Comparison of ENCODE assay signal across 8 mouse cellular contexts in the genomic region with DNA sequence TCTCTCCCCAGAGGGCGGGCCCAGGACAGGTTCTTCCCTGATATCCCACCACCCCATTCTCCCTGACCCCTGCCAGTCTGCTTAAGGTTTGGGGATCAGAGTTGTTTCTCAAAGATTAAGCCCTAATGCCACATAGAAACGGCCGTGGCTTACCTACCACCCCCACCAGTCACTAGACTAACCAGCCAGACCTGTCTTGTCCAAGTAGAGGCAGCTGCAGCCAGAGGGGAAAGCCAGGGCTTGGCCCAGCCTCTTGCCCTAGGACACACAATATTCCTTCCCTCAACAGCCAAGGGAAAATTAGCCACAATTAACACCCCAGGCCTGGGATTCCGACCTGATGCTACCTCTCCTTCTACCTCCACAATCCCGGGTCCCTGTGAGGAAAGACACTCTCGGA. TPM values are rescaled to one million over a fixed set of nuclear protein-coding genes. Genes with fewer than 3 reads are reported as not detected.
A peak's percentile ranks its signal among the peaks of the same experiment; 100 is the strongest.
DNase-seq lines count a peak whose midpoint lies in the region; ATAC-seq and TF ChIP-seq lines count a peak whose summit lies in the region.

No protein-coding gene starts in this region.

- H3K27me3 ChIP-seq in liver, embryonic 13.5 days, result peaks cover 56% of the 10 kb centered on the region
- no peaks in the 10 kb centered on the region for H3K27me3 ChIP-seq in small intestine, adult 2 months (ENCODE audit: control insufficient read depth, insufficient read depth, low read length)

- H3K27ac ChIP-seq in liver, embryonic 13.5 days, result peak overlapping the region; percentile 40
- H3K27ac ChIP-seq in small intestine, adult 2 months (ENCODE audit: insufficient read depth, low read depth, low read length), result peak overlapping the region; percentile 98

- TF ChIP-seq CTCF in small intestine, adult 2 months (IDR thresholded peaks at IDR 0.05; ENCODE audit: extremely low read depth, insufficient read length, insufficient replicate concordance, low read depth, low read length), result no peak

- peak; percentile 41 for DNase-seq in cerebellum, adult 9-11 months
- DNase-seq in cerebellum, postnatal 25 days, result no peak
- DNase-seq in urinary bladder, adult 2 months (ENCODE audit: low spot score), result peak; percentile 42
- no peak for DNase-seq in urinary bladder, postnatal 4 days (ENCODE audit: low spot score in 2 of 2)
- no peak for DNase-seq in liver, embryonic 13.5 days
- DNase-seq in frontal cortex, postnatal 14 days (ENCODE audit: low spot score in 2 of 2), result no peak

- H3K9me3 ChIP-seq in liver, embryonic 13.5 days (replicated peaks), result no peaks in the 10 kb centered on the region

- H3K4me1 ChIP-seq in liver, embryonic 13.5 days (replicated peaks), result peaks cover 56% of the 10 kb centered on the region
- H3K4me1 ChIP-seq in small intestine, adult 2 months (ENCODE audit: control insufficient read depth, insufficient read depth, insufficient read length, low read length), result peaks cover 26% of the 10 kb centered on the region

- peaks cover 6% of the 10 kb centered on the region; the same call in 1 of the 2 replicates for H3K36me3 ChIP-seq in liver, embryonic 13.5 days
- H3K36me3 ChIP-seq in small intestine, adult 2 months (ENCODE audit: control insufficient read depth, insufficient read depth, low read length), result peaks cover 20% of the 10 kb centered on the region

- H3K9ac ChIP-seq in liver, embryonic 13.5 days, result peak overlapping the region; percentile 46

- peak overlapping the region; percentile 97 for H3K4me2 ChIP-seq in liver, embryonic 13.5 days

- WGBS in liver, embryonic 13.5 days (ENCODE audit: insufficient replicate concordance), result 51% methylated on average over 6 of the region's 6 CpGs
- WGBS in small intestine, adult 2 months, result 15% methylated on average over 6 of the region's 6 CpGs

- no peak for ATAC-seq in liver, embryonic 13.5 days (ENCODE audit: low read depth)
- no peak for ATAC-seq in erythroid progenitor cell, adult 5-6 weeks (replicated peaks; ENCODE audit: low FRiP score, poor library complexity, severe bottlenecking)

- H3K4me3 ChIP-seq in liver, embryonic 13.5 days (replicated peaks), result peak overlapping the region; percentile 73
- H3K4me3 ChIP-seq in small intestine, adult 2 months (ENCODE audit: low read depth, low read length), result peak overlapping the region; percentile 50

- TF ChIP-seq POLR2A in small intestine, adult 2 months (IDR thresholded peaks at IDR 0.05; ENCODE audit: low read depth, low read length), result no peak

RNA-seq across cellular contexts. Expression of gene Chd3, which starts 3.5 kb away (rescaled TPM):
- polyA plus RNA-seq in urinary bladder, adult 2 months (2012; rRNA removed), result 85.5 and 132 TPM in 2 replicates
- polyA plus RNA-seq in liver, embryonic 13.5 days (2015; fragmentation: Nextera tagmentation; extraction: Ambion mirVana), result 2.6 and 4.4 TPM in 2 replicates
- polyA plus RNA-seq in small intestine, adult 2 months (2012; rRNA removed), result 86.3 and 240 TPM in 2 replicates
- 21.0 and 33.2 TPM in 2 replicates for total RNA-seq in erythroid progenitor cell, adult 5-6 weeks (2015; ENCODE audit: low replicate concordance)
- total RNA-seq in erythroid progenitor cell, adult 5-6 weeks (2017; ENCODE audit: low replicate concordance), result 18.9 and 19.5 TPM in 2 replicates

RNA-seq across cellular contexts. Expression of gene Rnf227, which starts 25.5 kb away (rescaled TPM):
- 3.0 and 4.2 TPM in 2 replicates for polyA plus RNA-seq in urinary bladder, adult 2 months (2012; rRNA removed)
- 0.92 and 1.1 TPM in 2 replicates for polyA plus RNA-seq in liver, embryonic 13.5 days (2015; fragmentation: Nextera tagmentation; extraction: Ambion mirVana)
- 0.25 and 0.65 TPM in 2 replicates for polyA plus RNA-seq in small intestine, adult 2 months (2012; rRNA removed)
- total RNA-seq in erythroid progenitor cell, adult 5-6 weeks (2015; ENCODE audit: low replicate concordance), result 1.7 and 8.3 TPM in 2 replicates
- 3.9 and 6.5 TPM in 2 replicates for total RNA-seq in erythroid progenitor cell, adult 5-6 weeks (2017; ENCODE audit: low replicate concordance)

RNA-seq across cellular contexts. Expression of gene Naa38, which starts 29.6 kb away (rescaled TPM):
- polyA plus RNA-seq in urinary bladder, adult 2 months (2012; rRNA removed), result 143 and 188 TPM in 2 replicates
- polyA plus RNA-seq in liver, embryonic 13.5 days (2015; fragmentation: Nextera tagmentation; extraction: Ambion mirVana), result 102 and 105 TPM in 2 replicates
- polyA plus RNA-seq in small intestine, adult 2 months (2012; rRNA removed), result 129 and 163 TPM in 2 replicates
- 26.8 and 31.7 TPM in 2 replicates for total RNA-seq in erythroid progenitor cell, adult 5-6 weeks (2015; ENCODE audit: low replicate concordance)
- total RNA-seq in erythroid progenitor cell, adult 5-6 weeks (2017; ENCODE audit: low replicate concordance), result 21.6 and 21.9 TPM in 2 replicates

RNA-seq across cellular contexts. Expression of gene Cyb5d1, which starts 29.7 kb away (rescaled TPM):
- polyA plus RNA-seq in urinary bladder, adult 2 months (2012; rRNA removed), result 43.0 and 48.0 TPM in 2 replicates
- 10.3 and 13.0 TPM in 2 replicates for polyA plus RNA-seq in liver, embryonic 13.5 days (2015; fragmentation: Nextera tagmentation; extraction: Ambion mirVana)
- 4.3 and 5.3 TPM in 2 replicates for polyA plus RNA-seq in small intestine, adult 2 months (2012; rRNA removed)
- total RNA-seq in erythroid progenitor cell, adult 5-6 weeks (2015; ENCODE audit: low replicate concordance), result 8.3 and 11.7 TPM in 2 replicates
- 25.7 and 32.5 TPM in 2 replicates for total RNA-seq in erythroid progenitor cell, adult 5-6 weeks (2017; ENCODE audit: low replicate concordance)

RNA-seq across cellular contexts. Expression of gene Tmem88, which starts 32.3 kb away (rescaled TPM):
- 11.5 and 11.6 TPM in 2 replicates for polyA plus RNA-seq in urinary bladder, adult 2 months (2012; rRNA removed)
- 8.9 and 9.5 TPM in 2 replicates for polyA plus RNA-seq in liver, embryonic 13.5 days (2015; fragmentation: Nextera tagmentation; extraction: Ambion mirVana)
- 11.2 and 16.5 TPM in 2 replicates for polyA plus RNA-seq in small intestine, adult 2 months (2012; rRNA removed)
- not detected in 2 replicates for total RNA-seq in erythroid progenitor cell, adult 5-6 weeks (2015; ENCODE audit: low replicate concordance)
- total RNA-seq in erythroid progenitor cell, adult 5-6 weeks (2017; ENCODE audit: low replicate concordance), result not detected in 2 replicates

Comparison
In these comparisons a context has a peak if more than half of its experiments do, and no peak if none do; other contexts are left out.
1. DNase-seq: peak in cerebellum, adult 9-11 months (single experiment) and urinary bladder, adult 2 months (single experiment); none in cerebellum, postnatal 25 days (0 of 2), urinary bladder, postnatal 4 days (0 of 2), liver, embryonic 13.5 days (single experiment) and frontal cortex, postnatal 14 days (0 of 2).
2. RNA of gene Chd3, which starts 3.5 kb away (polyA plus RNA-seq): 86.3 to 240 TPM in small intestine, adult 2 months and 85.5 to 132 TPM in urinary bladder, adult 2 months; 2.6 to 4.4 TPM in liver, embryonic 13.5 days; every median in the first group is over 10 times any median in the second.